Mouse (Mus musculus): ENCODE data around the gene Stx1a. TPM values are rescaled to one million over a fixed set of nuclear protein-coding genes. Genes with fewer than 3 reads are reported as not detected.

Stx1a gene
- polyA plus RNA-seq, 1 experiment from 2014 or later = 5.8 TPM

GRCm38 (mm10) chr5:134977837-134978236 lies 45.4 kb upstream of the Stx1a start:
- 75% methylated on average over 4 of the region's 4 CpGs for WGBS
- ATAC-seq = no peak

GRCm38 (mm10) chr5:134981149-134981548 lies 42.1 kb upstream of the Stx1a start:
- no peak overlapping the region for H3K9ac ChIP-seq (replicated peaks; ENCODE audit: low read depth)
- ATAC-seq = no peak
- WGBS = 54% methylated on average over 10 of the region's 10 CpGs
- TF ChIP-seq CTCF (IDR thresholded peaks at IDR 0.05) (no peak), EP300 (IDR thresholded peaks at IDR 0.05) (no peak)
- H3K27ac ChIP-seq (ENCODE audit: low read length) = no peak overlapping the region
- H3K27me3 ChIP-seq (replicated peaks; ENCODE audit: insufficient read depth, low read length) = 0 out of 2 replicates have a peak, but pooled peaks cover 6% of the 10 kb centered on the region
- no peak overlapping the region for H3K4me3 ChIP-seq (ENCODE audit: low read depth, low read length)
- no peaks in the 10 kb centered on the region for H3K9me3 ChIP-seq (ENCODE audit: low read length)
- DNase-seq (ENCODE audit: low spot score) = no peak
- no peaks in the 10 kb centered on the region for H3K36me3 ChIP-seq (ENCODE audit: insufficient read depth, low read length)
- peaks cover 6% of the 10 kb centered on the region; the same call in 1 of the 2 replicates for H3K4me1 ChIP-seq (ENCODE audit: insufficient read depth, low read depth, low read length)
- no peak overlapping the region for H3K4me2 ChIP-seq (replicated peaks; ENCODE audit: low read depth, low read length)

More at GRCm38 (mm10) chr5:134977837-134978236, 45.4 kb upstream of the Stx1a start:
- DNase-seq (ENCODE audit: low spot score) = no peak
- Histone ChIP-seq H3K9me3 (ENCODE audit: low read length) (no peaks in the 10 kb centered on the region), H3K27ac (ENCODE audit: low read length) (no peak overlapping the region), H3K4me1 (ENCODE audit: insufficient read depth, low read depth, low read length) (peaks cover 3% of the 10 kb centered on the region; the same call in 1 of the 2 replicates), H3K36me3 (ENCODE audit: insufficient read depth, low read length) (no peaks in the 10 kb centered on the region), H3K4me2 (replicated peaks; ENCODE audit: low read depth, low read length) (no peak overlapping the region), H3K9ac (replicated peaks; ENCODE audit: low read depth) (no peak overlapping the region), H3K27me3 (replicated peaks; ENCODE audit: insufficient read depth, low read length) (no peaks in the 10 kb centered on the region), H3K4me3 (ENCODE audit: low read depth, low read length) (no peak overlapping the region)
- no peak for TF ChIP-seq EP300 (IDR thresholded peaks at IDR 0.05)
- TF ChIP-seq CTCF (IDR thresholded peaks at IDR 0.05) = no peak

GRCm38 (mm10) chr5:134983111-134983510 lies 40.2 kb upstream of the Stx1a start:
- H3K9me3 ChIP-seq (ENCODE audit: low read length) = no peaks in the 10 kb centered on the region
- WGBS = 89% methylated on average over 1 of the region's 1 CpGs
- H3K9ac ChIP-seq (replicated peaks; ENCODE audit: low read depth) = no peak overlapping the region
- H3K27ac ChIP-seq (ENCODE audit: low read length) = no peak overlapping the region
- no peak for TF ChIP-seq CTCF (IDR thresholded peaks at IDR 0.05)
- TF ChIP-seq EP300 (IDR thresholded peaks at IDR 0.05) = no peak
- ATAC-seq (no peak), DNase-seq (ENCODE audit: low spot score) (peak; percentile 6)
- H3K4me3 ChIP-seq (ENCODE audit: low read depth, low read length) = no peak overlapping the region
- no peaks in the 10 kb centered on the region for H3K36me3 ChIP-seq (ENCODE audit: insufficient read depth, low read length)
- H3K4me2 ChIP-seq (replicated peaks; ENCODE audit: low read depth, low read length) = no peak overlapping the region
- H3K27me3 ChIP-seq (replicated peaks; ENCODE audit: insufficient read depth, low read length) = peaks cover 19% of the 10 kb centered on the region
- H3K4me1 ChIP-seq (ENCODE audit: insufficient read depth, low read depth, low read length) = peaks cover 6% of the 10 kb centered on the region; the same call in 1 of the 2 replicates

- H3K4me3 ChIP-seq (ENCODE audit: low read depth, low read length) = no peak overlapping the region
- 12% methylated on average over 3 of the region's 3 CpGs for WGBS
- no peaks in the 10 kb centered on the region for H3K36me3 ChIP-seq (ENCODE audit: insufficient read depth, low read length)
- H3K27ac ChIP-seq (ENCODE audit: low read length) = peak overlapping the region; percentile 68; the same call in 1 of the 2 replicates
- H3K9me3 ChIP-seq (ENCODE audit: low read length) = no peaks in the 10 kb centered on the region
- DNase-seq (ENCODE audit: low spot score) (peak; percentile 28), ATAC-seq (no peak)
- peaks cover 19% of the 10 kb centered on the region for H3K27me3 ChIP-seq (replicated peaks; ENCODE audit: insufficient read depth, low read length)
- peaks cover 6% of the 10 kb centered on the region; the same call in 1 of the 2 replicates for H3K4me1 ChIP-seq (ENCODE audit: insufficient read depth, low read depth, low read length)
- TF ChIP-seq EP300 (IDR thresholded peaks at IDR 0.05) (no peak), CTCF (IDR thresholded peaks at IDR 0.05) (no peak)
- H3K4me2 ChIP-seq (replicated peaks; ENCODE audit: low read depth, low read length) = no peak overlapping the region
- H3K9ac ChIP-seq (replicated peaks; ENCODE audit: low read depth) = no peak overlapping the region
These were observed 39.5 kb upstream of the Stx1a start for GRCm38 (mm10) chr5:134983771-134984170.

- Histone ChIP-seq H3K36me3 (ENCODE audit: insufficient read depth, low read length) (no peaks in the 10 kb centered on the region), H3K4me1 (ENCODE audit: insufficient read depth, low read depth, low read length) (peaks cover 16% of the 10 kb centered on the region; the same call in 1 of the 2 replicates), H3K27me3 (replicated peaks; ENCODE audit: insufficient read depth, low read length) (peaks cover 19% of the 10 kb centered on the region), H3K9me3 (ENCODE audit: low read length) (no peaks in the 10 kb centered on the region), H3K4me3 (ENCODE audit: low read depth, low read length) (peak within 1 kb of the TSS; percentile 55), H3K27ac (ENCODE audit: low read length) (peak within 1 kb of the TSS; percentile 95), H3K9ac (replicated peaks; ENCODE audit: low read depth) (peak within 1 kb of the TSS; percentile 88), H3K4me2 (replicated peaks; ENCODE audit: low read depth, low read length) (peak within 1 kb of the TSS; percentile 49)
- DNase-seq (ENCODE audit: low spot score) (peak; percentile 98), ATAC-seq (peak; percentile 91)
- under 1% methylated on average over 24 of the region's 25 CpGs for WGBS
- TF ChIP-seq EP300 (IDR thresholded peaks at IDR 0.05) (peak; percentile 72), CTCF (IDR thresholded peaks at IDR 0.05) (no peak)
These were observed 37.5 kb upstream of the Stx1a start, which contains the start of gene Cldn3 for GRCm38 (mm10) chr5:134985633-134986297. Cldn3 (plus strand) TSS chr5:134986214.

- WGBS = 4% methylated on average over 79 of the region's 79 CpGs
These were observed 36.7 kb upstream of the Stx1a start for GRCm38 (mm10) chr5:134986298-134987268.

More at GRCm38 (mm10) chr5:134986298-134987268, 36.7 kb upstream of the Stx1a start:
- no peaks in the 10 kb centered on the region for H3K9me3 ChIP-seq (ENCODE audit: low read length)
- H3K27ac ChIP-seq (ENCODE audit: low read length) = peak overlapping the region; percentile 95
- peak overlapping the region; percentile 55 for H3K4me3 ChIP-seq (ENCODE audit: low read depth, low read length)
- H3K4me1 ChIP-seq (ENCODE audit: insufficient read depth, low read depth, low read length) = peaks cover 16% of the 10 kb centered on the region; the same call in 1 of the 2 replicates
- peak overlapping the region; percentile 49 for H3K4me2 ChIP-seq (replicated peaks; ENCODE audit: low read depth, low read length)
- TF ChIP-seq CTCF (IDR thresholded peaks at IDR 0.05) = peak; percentile 47
- no peak for TF ChIP-seq EP300 (IDR thresholded peaks at IDR 0.05)
- peak overlapping the region; percentile 88 for H3K9ac ChIP-seq (replicated peaks; ENCODE audit: low read depth)
- peaks cover 19% of the 10 kb centered on the region for H3K27me3 ChIP-seq (replicated peaks; ENCODE audit: insufficient read depth, low read length)
- DNase-seq (ENCODE audit: low spot score) = peak; percentile 57
- H3K36me3 ChIP-seq (ENCODE audit: insufficient read depth, low read length) = no peaks in the 10 kb centered on the region
- peak; percentile 0 for ATAC-seq
